ENCODE assay signal across 8 mouse cellular contexts in the genomic region with DNA sequence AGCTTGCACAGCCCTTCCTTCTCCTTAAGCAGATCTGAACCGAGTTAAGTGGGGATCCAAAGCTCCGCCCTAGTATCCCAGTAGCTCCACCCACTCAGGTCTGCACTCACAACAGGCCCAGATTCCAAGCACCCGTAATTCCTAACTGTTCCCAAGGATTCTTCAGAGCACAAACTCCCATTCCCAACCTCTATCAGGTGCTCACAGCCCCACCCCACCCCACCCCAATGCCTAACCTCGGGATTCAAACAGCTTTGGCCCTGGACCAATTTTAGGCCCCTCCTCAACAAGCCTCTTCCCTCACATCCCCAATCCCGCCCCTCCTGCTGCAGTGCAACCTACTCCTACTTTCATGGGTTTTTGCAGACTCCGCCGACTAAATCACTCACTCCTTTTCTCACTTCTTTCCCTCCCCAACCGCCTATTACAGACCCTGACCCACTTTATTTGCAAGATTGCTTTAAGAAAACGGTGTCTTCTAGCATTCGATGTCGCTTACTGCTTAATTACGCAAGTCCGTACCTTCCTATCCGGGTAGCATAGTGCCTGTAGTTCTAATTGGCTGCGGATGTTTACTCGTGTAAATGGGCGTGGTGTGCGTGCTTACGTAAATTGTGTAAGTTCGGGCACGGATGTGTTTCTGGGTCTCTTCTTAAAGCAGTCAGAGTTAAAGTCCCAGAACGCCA. TPM values are rescaled to one million over a fixed set of nuclear protein-coding genes. Genes with fewer than 3 reads are reported as not detected.
DNase-seq lines count a peak whose midpoint lies in the region; ATAC-seq and TF ChIP-seq lines count a peak whose summit lies in the region.

A gene (plus strand): TSS at position 602 of the 686 bp plus-strand sequence.

- peak within 1 kb of the TSS; percentile 70 for H3K9ac ChIP-seq in ES-Bruce4 (ENCODE audit: low read depth, poor library complexity, severe bottlenecking)
- H3K9ac ChIP-seq in forebrain, embryonic 13.5 days, result peak within 1 kb of the TSS; percentile 65
- H3K9ac ChIP-seq in liver, postnatal 0 days (replicated peaks), result peak within 1 kb of the TSS; percentile 53
- peak within 1 kb of the TSS; percentile 57 for H3K9ac ChIP-seq in neural tube, embryonic 15.5 days (replicated peaks)

- H3K27me3 ChIP-seq in ES-Bruce4 (ENCODE audit: control insufficient read depth, insufficient read depth, low read length, poor library complexity, severe bottlenecking), result no peaks in the 10 kb centered on the region
- H3K27me3 ChIP-seq in forebrain, embryonic 13.5 days, result no peaks in the 10 kb centered on the region
- H3K27me3 ChIP-seq in liver, postnatal 0 days (ENCODE audit: insufficient read depth, low read length), result no peaks in the 10 kb centered on the region
- H3K27me3 ChIP-seq in neural tube, embryonic 15.5 days (replicated peaks), result no peaks in the 10 kb centered on the region

- 25% methylated on average over 22 of the region's 22 CpGs for WGBS in forebrain, embryonic 13.5 days
- 12% methylated on average over 22 of the region's 22 CpGs for WGBS in large intestine, adult 2 months
- WGBS in liver, postnatal 0 days (ENCODE audit: insufficient replicate concordance), result 12% methylated on average over 22 of the region's 22 CpGs
- 17% methylated on average over 22 of the region's 22 CpGs for WGBS in neural tube, embryonic 15.5 days

- peak within 1 kb of the TSS; percentile 96 for H3K4me3 ChIP-seq in ES-Bruce4 (ENCODE audit: low read depth, low read length)
- H3K4me3 ChIP-seq in forebrain, embryonic 13.5 days, result peak within 1 kb of the TSS; percentile 51
- peak within 1 kb of the TSS; percentile 57 for H3K4me3 ChIP-seq in liver, postnatal 0 days (ENCODE audit: low read depth, low read length)
- peak within 1 kb of the TSS; percentile 52 for H3K4me3 ChIP-seq in neural tube, embryonic 15.5 days (replicated peaks)

- H3K4me1 ChIP-seq in ES-Bruce4 (ENCODE audit: control insufficient read depth, insufficient read depth, low read length), result no peaks in the 10 kb centered on the region
- peaks cover 10% of the 10 kb centered on the region for H3K4me1 ChIP-seq in forebrain, embryonic 13.5 days
- H3K4me1 ChIP-seq in liver, postnatal 0 days (ENCODE audit: insufficient read depth), result peaks cover 6% of the 10 kb centered on the region; the same call in 1 of the 2 replicates
- peaks cover 11% of the 10 kb centered on the region for H3K4me1 ChIP-seq in neural tube, embryonic 15.5 days

- H3K9me3 ChIP-seq in ES-Bruce4 (replicated peaks; ENCODE audit: control insufficient read depth, insufficient read depth, low read length, poor library complexity, severe bottlenecking), result no peaks in the 10 kb centered on the region
- H3K9me3 ChIP-seq in forebrain, embryonic 13.5 days (replicated peaks), result no peaks in the 10 kb centered on the region
- H3K9me3 ChIP-seq in liver, postnatal 0 days (ENCODE audit: low read length), result no peaks in the 10 kb centered on the region
- H3K9me3 ChIP-seq in neural tube, embryonic 15.5 days (replicated peaks), result no peaks in the 10 kb centered on the region

- intact Hi-C loops in heart, postnatal 10 days (cut with DNase I), result loop anchor here (5.0 to 10.0 kb wide), 2 partner anchors 89 to 177 kb away; a partner anchor contains a TSS

- ATAC-seq in forebrain, embryonic 13.5 days, result peak; percentile 97
- ATAC-seq in liver, postnatal 0 days, result peak; percentile 95
- ATAC-seq in neural tube, embryonic 15.5 days (ENCODE audit: low FRiP score), result peak; percentile 97

- no peak for TF ChIP-seq CTCF in ES-Bruce4 (IDR thresholded peaks at IDR 0.05; ENCODE audit: low read depth, low read length)
- no peak for TF ChIP-seq CTCF in liver, postnatal 0 days (IDR thresholded peaks at IDR 0.05; ENCODE audit: low read depth)

- TF ChIP-seq EP300 in ES-Bruce4 (IDR thresholded peaks at IDR 0.05; ENCODE audit: insufficient read depth, low read depth, low read length), result no peak
- TF ChIP-seq EP300 in liver, postnatal 0 days (IDR thresholded peaks at IDR 0.05; ENCODE audit: low read depth), result peak; percentile 4; the same call in 1 of the 2 replicates

- peak within 1 kb of the TSS; percentile 59 for H3K4me2 ChIP-seq in forebrain, embryonic 13.5 days
- peak within 1 kb of the TSS; percentile 70 for H3K4me2 ChIP-seq in liver, postnatal 0 days (ENCODE audit: low read depth, low read length)
- H3K4me2 ChIP-seq in neural tube, embryonic 15.5 days, result peak within 1 kb of the TSS; percentile 59

- peak; percentile 70 for DNase-seq in c-Kit-positive CD71-positive TER-119-positive erythroid progenitor cells, embryonic 14.5 days (ENCODE audit: low spot score)
- peak; percentile 82 to 84 for DNase-seq in heart, postnatal 10 days
- DNase-seq in large intestine, adult 2 months (ENCODE audit: low read depth, low spot score), result peak; percentile 71
- peak; percentile 71 for DNase-seq in liver, postnatal 0 days
- DNase-seq in testis, postnatal 14 days (ENCODE audit: low spot score), result peak; percentile 47

- TF ChIP-seq POLR2A in ES-Bruce4 (IDR thresholded peaks at IDR 0.05; ENCODE audit: insufficient read depth, low read length), result no peak

- H3K36me3 ChIP-seq in ES-Bruce4 (ENCODE audit: control insufficient read depth, insufficient read depth, low read length, poor library complexity, severe bottlenecking), result peaks cover 6% of the 10 kb centered on the region; the same call in 1 of the 2 replicates
- H3K36me3 ChIP-seq in forebrain, embryonic 13.5 days (ENCODE audit: poor library complexity, severe bottlenecking), result no peaks in the 10 kb centered on the region
- no peaks in the 10 kb centered on the region for H3K36me3 ChIP-seq in liver, postnatal 0 days (replicated peaks; ENCODE audit: insufficient read depth, low read length)
- H3K36me3 ChIP-seq in neural tube, embryonic 15.5 days, result no peaks in the 10 kb centered on the region

- H3K27ac ChIP-seq in ES-Bruce4 (ENCODE audit: insufficient read depth, low read length), result 0 out of 2 replicates have a peak within 1 kb of the TSS, but pooled peaks have one; percentile 19
- peak within 1 kb of the TSS; percentile 54; the same call in 1 of the 2 replicates for H3K27ac ChIP-seq in forebrain, embryonic 13.5 days
- peak within 1 kb of the TSS; percentile 72 for H3K27ac ChIP-seq in liver, postnatal 0 days (ENCODE audit: low read depth)
- H3K27ac ChIP-seq in neural tube, embryonic 15.5 days (replicated peaks), result peak within 1 kb of the TSS; percentile 85

RNA-seq across cellular contexts. Expression of the gene that starts here (rescaled TPM):
- polyA plus RNA-seq in ES-Bruce4 (2011; ENCODE audit: insufficient read depth, insufficient read length, low read depth, missing spikeins), result 46.8 and 50.1 TPM in 2 replicates
- polyA plus RNA-seq in forebrain, embryonic 13.5 days (2015; fragmentation: Nextera tagmentation; extraction: Ambion mirVana), result 33.2 and 35.5 TPM in 2 replicates
- total RNA-seq in heart, postnatal 10 days (2021), result 10 to 100 TPM; 14.8 to 17.1 TPM
- polyA plus RNA-seq in large intestine, adult 2 months (2012; rRNA removed), result 7.6 and 9.1 TPM in 2 replicates
- 10.0 and 10.4 TPM in 2 replicates for polyA plus RNA-seq in liver, postnatal 0 days (2015; fragmentation: Nextera tagmentation; extraction: Ambion mirVana)
- polyA plus RNA-seq in neural tube, embryonic 15.5 days (2015; fragmentation: Nextera tagmentation; extraction: Ambion mirVana), result 39.1 and 43.9 TPM in 2 replicates

Comparison
In these comparisons a context has a peak if more than half of its experiments do, and no peak if none do; other contexts are left out.
1. Peak in every context shown above with its lines: DNase-seq, ATAC-seq, H3K4me3 ChIP-seq and H3K27ac ChIP-seq.
2. H3K27ac ChIP-seq: peak in every context shown above with its lines; median percentile 85 in neural tube, embryonic 15.5 days; 72 in liver, postnatal 0 days; 54 in forebrain, embryonic 13.5 days; 19 in ES-Bruce4.